Mouse (Mus musculus): ENCODE results near the gene Rgn.
A peak's percentile ranks its signal among the peaks of the same experiment; 100 is the strongest.

Rgn gene

GRCm38 (mm10) chrX:20549532-20549931 lies at the start of gene Rgn:
TSS of gene Rgn (plus strand) at chrX:20549787.
- DNase-seq, result no peak

GRCm38 (mm10) chrX:20520290-20520939 lies 29.2 kb upstream of the Rgn start:
- no peak for DNase-seq

DNA sequence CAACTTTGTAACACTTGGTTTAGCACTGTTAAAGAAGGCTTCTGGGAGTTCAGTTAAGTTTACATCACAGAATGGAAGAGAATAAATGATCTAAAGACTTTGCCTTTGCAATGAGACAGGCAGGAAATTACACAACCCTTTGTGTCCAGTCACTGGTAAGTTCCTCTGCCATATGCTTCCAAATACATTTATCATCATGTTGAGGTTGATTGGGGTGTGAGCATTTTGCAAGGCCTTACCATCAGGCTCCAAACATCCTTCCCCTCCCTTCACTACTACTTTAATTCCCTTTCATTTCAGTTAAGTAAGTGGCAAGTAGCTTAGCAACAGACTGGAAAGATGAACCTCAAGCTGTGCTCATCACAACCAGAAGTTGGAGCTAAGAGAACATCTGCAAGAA lies 28.0 kb upstream of the Rgn start:
- DNase-seq, result no peak

DNA sequence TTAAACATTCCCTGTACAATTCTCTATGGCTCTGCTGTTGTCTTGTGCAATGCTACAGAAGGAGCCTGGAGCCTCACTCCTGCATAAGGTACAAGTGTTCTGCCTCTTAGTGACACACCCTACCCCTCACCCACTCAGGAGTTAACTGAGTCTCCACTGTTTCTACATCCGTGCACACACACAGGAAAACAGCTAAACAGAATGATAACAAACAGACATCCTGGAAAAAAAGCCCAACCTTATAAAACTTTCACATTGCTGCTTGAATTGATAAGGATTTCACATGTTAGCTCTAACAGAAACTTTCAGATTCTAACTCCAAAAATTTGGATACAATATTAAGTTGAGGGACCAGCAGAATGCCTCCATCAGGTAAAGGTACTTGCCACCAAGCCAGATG lies 17.0 kb upstream of the Rgn start:
- no peak for DNase-seq

DNA sequence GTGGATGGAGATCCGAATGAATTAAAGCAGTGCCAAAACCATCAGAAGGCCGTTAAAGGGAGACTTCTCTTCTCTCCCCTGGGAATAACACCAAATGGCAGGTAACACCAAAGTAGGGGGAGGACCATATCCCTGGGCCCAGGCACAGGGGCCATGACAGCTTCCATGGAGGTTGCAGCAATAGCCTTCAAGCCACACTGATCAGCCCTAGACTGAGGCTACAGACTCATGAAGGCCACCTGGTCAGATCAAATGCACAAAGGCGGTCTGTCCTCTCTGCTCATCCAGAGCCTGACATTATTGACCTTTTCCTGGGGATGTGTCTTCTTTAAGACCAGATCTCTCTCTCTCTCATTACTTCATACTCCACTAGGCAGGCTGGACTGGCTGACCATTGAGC lies 5.7 kb upstream of the Rgn start:
- no peak for DNase-seq

GRCm38 (mm10) chrX:20547609-20548008 lies 2.0 kb upstream of the Rgn start:
- no peak for DNase-seq

DNA sequence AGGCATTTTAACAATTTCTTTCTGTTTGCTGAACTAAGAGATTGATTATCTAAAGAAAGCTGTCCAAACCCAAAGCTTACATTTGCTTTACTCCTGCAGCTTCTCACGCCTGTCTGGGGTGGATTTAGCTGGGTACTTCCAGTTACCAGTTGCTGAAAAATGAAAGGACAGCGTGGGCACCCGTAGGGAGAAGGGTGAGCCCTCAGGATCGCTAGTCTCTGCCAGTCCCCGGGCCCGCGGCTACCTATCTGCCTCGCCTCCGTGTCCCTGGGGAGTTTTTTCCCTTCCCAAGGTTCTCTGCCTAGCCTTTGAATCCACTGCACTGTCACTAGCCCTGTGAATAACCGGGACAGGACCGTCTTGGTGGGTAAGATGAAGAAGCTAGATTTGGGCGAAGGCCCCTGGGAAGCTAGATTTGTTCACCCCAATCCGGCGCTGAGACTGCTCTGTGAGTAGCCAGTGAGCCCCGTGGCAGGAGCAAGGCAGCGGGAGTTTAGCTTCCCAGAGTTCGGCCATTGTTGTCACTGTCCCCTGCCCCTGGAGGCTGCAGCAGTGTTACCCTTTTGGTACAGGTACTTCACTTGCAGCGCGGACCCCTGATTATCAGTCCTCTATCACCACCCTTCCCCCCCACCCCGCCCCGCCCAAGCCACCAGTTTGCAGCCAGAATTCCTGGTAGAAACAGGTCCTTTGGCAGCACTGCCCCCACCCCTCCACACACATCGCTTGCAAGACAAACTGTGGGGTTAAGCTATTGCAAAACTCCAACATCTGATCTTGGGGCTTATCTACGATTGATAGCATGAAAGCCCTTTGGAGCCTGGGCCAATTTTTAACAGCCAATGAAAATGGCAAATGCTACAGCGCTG lies 1.3 kb upstream of the Rgn start:
- peak; percentile 2 for DNase-seq

- no peak for DNase-seq
Measured at GRCm38 (mm10) chrX:20548880-20549440, 627 bp upstream of the Rgn start.

DNA sequence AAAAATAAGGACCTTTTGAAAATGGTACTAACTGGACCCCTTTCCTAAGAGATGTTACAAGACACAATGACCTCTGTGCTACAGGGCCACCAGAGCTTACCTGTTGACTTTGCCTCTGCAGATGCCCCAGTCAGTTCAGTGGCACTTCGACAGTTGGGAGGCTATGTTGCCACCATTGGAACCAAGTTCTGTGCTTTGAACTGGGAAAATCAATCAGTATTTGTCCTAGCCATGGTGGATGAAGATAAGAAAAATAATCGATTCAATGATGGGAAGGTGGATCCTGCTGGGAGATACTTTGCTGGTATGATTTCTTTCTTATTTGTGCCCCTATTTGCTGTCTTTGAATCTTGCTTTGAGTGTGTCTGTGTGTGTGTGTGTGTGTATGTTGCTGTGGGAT lies 2.6 kb downstream of the Rgn start:
- no peak for DNase-seq

DNA sequence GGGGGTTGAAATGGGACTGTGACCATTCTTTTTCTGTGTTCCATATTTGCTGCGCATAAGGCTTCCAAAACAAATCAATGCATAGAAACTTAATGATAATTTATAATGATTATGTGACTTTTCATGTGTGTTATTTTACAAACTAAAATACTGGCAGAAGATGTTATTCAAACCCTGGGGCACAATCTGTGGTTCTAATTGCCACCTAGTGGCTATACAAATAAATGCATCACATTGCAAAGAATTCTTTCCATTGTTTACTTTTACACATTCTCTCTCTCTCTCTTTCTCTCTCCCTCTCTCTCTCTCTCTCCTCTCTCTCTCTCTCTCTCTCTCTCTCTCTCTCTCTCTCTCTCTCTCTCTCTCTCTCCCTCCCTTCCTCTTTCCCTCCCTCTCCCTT lies 12.3 kb downstream of the Rgn start:
- DNase-seq, result no peak

- no peak for DNase-seq
Measured at GRCm38 (mm10) chrX:20563941-20564340, 14.4 kb downstream of the Rgn start.

DNA sequence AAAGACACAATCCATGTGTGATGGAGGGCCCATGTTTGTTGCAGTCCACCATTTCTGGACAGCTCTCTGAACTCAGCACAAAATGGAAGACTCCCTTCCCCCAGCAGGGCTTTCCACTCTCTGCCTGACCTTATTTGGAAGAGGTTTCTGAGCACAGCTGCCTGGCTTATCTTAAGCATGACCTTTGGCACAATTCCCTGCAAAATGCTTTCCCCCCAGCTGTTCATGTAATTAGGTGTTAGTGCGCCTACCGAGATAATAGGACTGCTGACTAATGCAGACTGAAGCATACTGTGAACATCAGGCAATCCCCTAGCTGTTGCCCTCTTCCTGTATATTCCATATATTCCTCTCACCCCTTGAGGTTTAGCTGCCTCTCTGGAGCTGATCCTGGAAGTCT lies 21.4 kb downstream of the Rgn start:
- DNase-seq, result no peak

DNA sequence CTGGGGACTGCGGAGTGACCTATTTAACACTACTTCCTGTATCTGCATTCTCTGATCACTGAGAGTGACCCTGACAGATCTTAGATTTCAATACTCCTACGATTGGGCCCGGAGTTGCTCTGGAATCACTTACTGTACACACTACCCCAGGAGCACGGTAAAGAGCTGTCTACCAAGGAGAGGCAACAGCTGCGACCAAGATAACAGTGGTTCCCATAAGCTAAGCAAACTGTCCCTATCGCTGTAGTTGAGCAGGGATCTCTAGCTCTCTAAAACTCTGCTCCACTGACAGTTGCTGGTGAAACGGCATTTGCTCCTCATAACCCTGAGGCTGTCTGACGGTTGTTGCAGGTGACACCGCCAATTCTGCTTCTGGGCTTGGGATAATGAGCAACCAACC lies 23.1 kb downstream of the Rgn start:
- DNase-seq, result no peak

GRCm38 (mm10) chrX:20573927-20574326 lies 24.3 kb downstream of the Rgn start:
- DNase-seq, result no peak

- no peak for DNase-seq
Measured at GRCm38 (mm10) chrX:20587968-20588367, 38.4 kb downstream of the Rgn start.

GRCm38 (mm10) chrX:20608500-20608899 lies 58.9 kb downstream of the Rgn start:
- DNase-seq, result no peak

All from right cerebral cortex, adult 18-20 months (tissue).